Mouse (Mus musculus) fibroblast of lung, adult 2 months (primary cell): Measurements from ENCODE around the gene Camkmt.

ENCODE experiments used
- DNase-seq: peaks from one replicate; pipeline ENCODE4 v3.0.0-alpha.2; 2011; ENCODE audit warnings: low read depth

The Camkmt gene

GRCm38 (mm10) chr17:85291601-85292000, 201.2 kb downstream of the Camkmt start:
- no peak for DNase-seq

- no peak for DNase-seq
Measured at GRCm38 (mm10) chr17:85292276-85292675, 201.9 kb downstream of the Camkmt start.

- no peak for DNase-seq
Measured at GRCm38 (mm10) chr17:85303686-85304085, 213.3 kb downstream of the Camkmt start.

- no peak for DNase-seq
Measured at GRCm38 (mm10) chr17:85308566-85308965, 218.2 kb downstream of the Camkmt start.

- DNase-seq = no peak
Measured at GRCm38 (mm10) chr17:85309046-85309445, 218.7 kb downstream of the Camkmt start.

GRCm38 (mm10) chr17:85311348-85311747, 221.0 kb downstream of the Camkmt start:
- no peak for DNase-seq

- DNase-seq = no peak
Measured at GRCm38 (mm10) chr17:85318401-85318800, 228.0 kb downstream of the Camkmt start.

- DNase-seq = no peak
Measured at GRCm38 (mm10) chr17:85319779-85320300, 229.5 kb downstream of the Camkmt start.

GRCm38 (mm10) chr17:85328901-85329300, 238.5 kb downstream of the Camkmt start:
- no peak for DNase-seq

GRCm38 (mm10) chr17:85335464-85335863, 245.1 kb downstream of the Camkmt start:
- DNase-seq = no peak

- no peak for DNase-seq
Measured at GRCm38 (mm10) chr17:85337666-85338065, 247.3 kb downstream of the Camkmt start.

GRCm38 (mm10) chr17:85341134-85341700, 250.9 kb downstream of the Camkmt start:
- no peak for DNase-seq

GRCm38 (mm10) chr17:85342471-85342870, 252.1 kb downstream of the Camkmt start:
- DNase-seq = no peak

- no peak for DNase-seq
Measured at GRCm38 (mm10) chr17:85343435-85343834, 253.1 kb downstream of the Camkmt start.

- DNase-seq = no peak
Measured at GRCm38 (mm10) chr17:85346701-85347100, 256.3 kb downstream of the Camkmt start.

GRCm38 (mm10) chr17:85349331-85349935, 259.1 kb downstream of the Camkmt start:
- DNase-seq = no peak

- DNase-seq = no peak
Measured at GRCm38 (mm10) chr17:85351301-85351700, 260.9 kb downstream of the Camkmt start.

GRCm38 (mm10) chr17:85352731-85353130, 262.4 kb downstream of the Camkmt start:
- DNase-seq = no peak

GRCm38 (mm10) chr17:85353191-85353590, 262.8 kb downstream of the Camkmt start:
- DNase-seq = no peak

GRCm38 (mm10) chr17:85353636-85354035, 263.3 kb downstream of the Camkmt start:
- DNase-seq = no peak

GRCm38 (mm10) chr17:85355356-85355755, 265.0 kb downstream of the Camkmt start:
- DNase-seq = no peak

GRCm38 (mm10) chr17:85361006-85361405, 270.7 kb downstream of the Camkmt start:
- DNase-seq = no peak

GRCm38 (mm10) chr17:85367319-85367718, 277.0 kb downstream of the Camkmt start:
- DNase-seq = no peak

- DNase-seq = no peak
Measured at GRCm38 (mm10) chr17:85368776-85369175, 278.4 kb downstream of the Camkmt start.
